Mouse (Mus musculus) MEL (cell line): ENCODE results near the gene Oard1.

Source experiments
- POLR2A ChIP-seq, 2 experiments: IDR thresholded peaks; 2 replicates each; pipeline ENCODE4 v1.6.1; 2011 to 2012; ENCODE audit warnings: low read length in 2 of 2, mild to moderate bottlenecking in 2 of 2, control low read depth in 1 of 2, improper control_type of control experiment in 1 of 2, low read depth in 1 of 2, moderate library complexity in 1 of 2; ENCODE audit not compliant: control insufficient read depth in 1 of 2, insufficient read depth in 1 of 2, poor library complexity in 1 of 2
- POLR2AphosphoS5 ChIP-seq: IDR thresholded peaks from 2 replicates; pipeline ENCODE4 v1.6.1; 2012; ENCODE audit warnings: low read depth, borderline replicate concordance, mild to moderate bottlenecking, inconsistent platforms, low read length, moderate library complexity, mixed read lengths
- USF1 ChIP-seq: IDR thresholded peaks from 2 replicates; pipeline ENCODE4 v1.6.1; 2014; ENCODE audit warnings: low read depth, mild to moderate bottlenecking, inconsistent platforms, low read length, improper control_type of control experiment, moderate library complexity
- USF2 ChIP-seq, 2 experiments: IDR thresholded peaks; 2 replicates each; pipeline ENCODE4 v1.6.1; 2011 to 2012; ENCODE audit warnings: improper control_type of control experiment in 2 of 2, low read length in 2 of 2, borderline replicate concordance in 1 of 2, inconsistent platforms in 1 of 2, low read depth in 1 of 2, mild to moderate bottlenecking in 1 of 2; ENCODE audit not compliant: insufficient read depth in 1 of 2
- ZC3H11A ChIP-seq: IDR thresholded peaks from 2 replicates; pipeline ENCODE4 v1.6.1; 2012; ENCODE audit warnings: low read depth, mild to moderate bottlenecking, inconsistent platforms, low read length, improper control_type of control experiment

- no peak for TF ChIP-seq POLR2A (IDR thresholded peaks at IDR 0.05; ENCODE audit: control insufficient read depth in 1 of 2, insufficient read depth in 1 of 2, low read depth in 1 of 2, low read length in 2 of 2, poor library complexity in 1 of 2)
- TF ChIP-seq USF2 (IDR thresholded peaks at IDR 0.05; ENCODE audit: borderline replicate concordance in 1 of 2, insufficient read depth in 1 of 2, low read depth in 1 of 2, low read length in 2 of 2), result no peak
- TF ChIP-seq ZC3H11A, result no peak
- TF ChIP-seq POLR2AphosphoS5, result no peak
- TF ChIP-seq USF1, result no peak
Measured at GRCm38 (mm10) chr17:48454190-48454589, 44.4 kb downstream of the Oard1 start.
